Mouse (Mus musculus) C3H10T1/2 (cell line): ENCODE results near the gene Vmn2r54. TPM values are rescaled to one million over a fixed set of nuclear protein-coding genes. Genes with fewer than 3 reads are reported as not detected.

Source experiments
- polyA plus RNA-seq, 2 experiments: library from polyadenylated mRNA; unstranded; fragments of >200 nt; fragmentation: generic; extraction: Trizol; gene quantifications; one replicate each; pipeline ENCODE4 v1.2.1; 2012; ENCODE audit warnings: missing spikeins in 2 of 2

The Vmn2r54 gene
- not detected for polyA plus RNA-seq

GRCm38 (mm10) chr7:12640219-12640618 is at the start of gene Vmn2r54:
Vmn2r54 (minus strand) TSS chr7:12640319.

DNA sequence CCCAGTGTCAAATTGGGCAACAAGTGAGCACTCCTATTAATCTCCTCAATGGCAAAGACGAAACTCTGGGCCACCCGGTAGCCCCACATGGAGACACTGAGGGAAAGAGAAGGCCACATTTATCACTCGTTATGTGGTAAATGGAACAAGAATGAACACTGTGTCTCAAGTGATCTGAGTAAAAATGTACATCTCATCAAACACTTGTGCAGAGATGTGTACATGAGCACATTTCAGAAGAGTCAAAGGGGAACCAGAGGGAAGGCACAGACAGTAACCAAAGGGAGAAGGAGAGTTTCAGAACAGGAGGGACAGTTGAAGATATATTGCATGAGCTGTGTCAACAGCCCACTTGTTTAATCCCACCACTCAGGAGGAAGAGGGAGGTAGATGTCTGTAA is 44.8 kb upstream of the Vmn2r54 start, which contains the start of gene Vmn2r55:
Gene Vmn2r55 (minus strand): TSS at position 101 of the 400 bp plus-strand sequence.

GRCm38 (mm10) chr7:12608688-12609087 is 31.4 kb downstream of the Vmn2r54 start, which contains the start of gene Vmn2r53:
Vmn2r53 (minus strand) TSS chr7:12608788.

Other genes with a start within 250 kb of the Vmn2r54 start
- under 1 TPM; 0.01 to 0.77 TPM for gene Zfp551, start 217.6 kb downstream of the Vmn2r54 start, polyA plus RNA-seq
- gene Zfp606, start 162.0 kb downstream of the Vmn2r54 start, polyA plus RNA-seq = 1 to 10 TPM in 1 of 2 experiments, under 1 TPM in 1; 0.18 to 2.0 TPM
- not detected for gene 2900092C05Rik, start 127.8 kb downstream of the Vmn2r54 start, polyA plus RNA-seq
- gene Vmn2r53, start 31.5 kb downstream of the Vmn2r54 start, polyA plus RNA-seq = not detected
- not detected for gene Vmn2r55, start 44.7 kb upstream of the Vmn2r54 start, polyA plus RNA-seq
- not detected for gene Vmn2r56, start 94.7 kb upstream of the Vmn2r54 start, polyA plus RNA-seq
- under 1 TPM in 1 of 2 experiments, not detected in 1; 0.09 TPM for gene Zscan18, start 163.3 kb upstream of the Vmn2r54 start, polyA plus RNA-seq
- 1 to 10 TPM in 1 of 2 experiments, under 1 TPM in 1; 0.09 to 1.7 TPM for gene Zfp329, start 178.5 kb upstream of the Vmn2r54 start, polyA plus RNA-seq
- 1 to 10 TPM in 1 of 2 experiments, under 1 TPM in 1; 0.46 to 6.5 TPM for gene Zfp110, start 194.4 kb upstream of the Vmn2r54 start, polyA plus RNA-seq
- gene Zfp128, start 240.9 kb upstream of the Vmn2r54 start, polyA plus RNA-seq = 1 to 10 TPM in 1 of 2 experiments, under 1 TPM in 1; 0.20 to 2.1 TPM